Mouse (Mus musculus): Measurements from ENCODE around the gene Fyn. TPM values are rescaled to one million over a fixed set of nuclear protein-coding genes. Genes with fewer than 3 reads are reported as not detected.

Gene Fyn
- polyA plus RNA-seq, 1 experiment: 56.4 TPM

GRCm38 (mm10) chr10:39532823-39533222, 164.2 kb downstream of the Fyn start:
- no peak overlapping the region for H3K27ac ChIP-seq (ENCODE audit: insufficient read depth, low read length)
- TF ChIP-seq POLR2A (IDR thresholded peaks at IDR 0.05; ENCODE audit: low read depth, low read length) (no peak), CTCF (IDR thresholded peaks at IDR 0.05; ENCODE audit: borderline replicate concordance, insufficient read depth, low read length) (no peak)
- no peak overlapping the region for H3K4me3 ChIP-seq (ENCODE audit: insufficient read depth, low read length)
- 0 out of 2 replicates have a peak, but pooled peaks cover 8% of the 10 kb centered on the region for H3K4me1 ChIP-seq (ENCODE audit: control insufficient read depth, insufficient read depth, low read length)

GRCm38 (mm10) chr10:39534324-39535026, 165.8 kb downstream of the Fyn start:
- no peak overlapping the region for H3K27ac ChIP-seq (ENCODE audit: insufficient read depth, low read length)
- H3K4me3 ChIP-seq (ENCODE audit: insufficient read depth, low read length): no peak overlapping the region
- 0 out of 2 replicates have a peak, but pooled peaks cover 8% of the 10 kb centered on the region for H3K4me1 ChIP-seq (ENCODE audit: control insufficient read depth, insufficient read depth, low read length)
- TF ChIP-seq POLR2A (IDR thresholded peaks at IDR 0.05; ENCODE audit: low read depth, low read length) (no peak), CTCF (IDR thresholded peaks at IDR 0.05; ENCODE audit: borderline replicate concordance, insufficient read depth, low read length) (no peak)

- no peak overlapping the region for H3K27ac ChIP-seq (ENCODE audit: insufficient read depth, low read length)
- 0 out of 2 replicates have a peak, but pooled peaks cover 8% of the 10 kb centered on the region for H3K4me1 ChIP-seq (ENCODE audit: control insufficient read depth, insufficient read depth, low read length)
- TF ChIP-seq POLR2A (IDR thresholded peaks at IDR 0.05; ENCODE audit: low read depth, low read length) (no peak), CTCF (IDR thresholded peaks at IDR 0.05; ENCODE audit: borderline replicate concordance, insufficient read depth, low read length) (no peak)
- H3K4me3 ChIP-seq (ENCODE audit: insufficient read depth, low read length): no peak overlapping the region
These were observed 166.7 kb downstream of the Fyn start for GRCm38 (mm10) chr10:39535347-39535746.

- 0 out of 2 replicates have a peak, but pooled peaks cover 8% of the 10 kb centered on the region for H3K4me1 ChIP-seq (ENCODE audit: control insufficient read depth, insufficient read depth, low read length)
- H3K4me3 ChIP-seq (ENCODE audit: insufficient read depth, low read length): no peak overlapping the region
- no peak overlapping the region for H3K27ac ChIP-seq (ENCODE audit: insufficient read depth, low read length)
- TF ChIP-seq POLR2A (IDR thresholded peaks at IDR 0.05; ENCODE audit: low read depth, low read length): no peak
- TF ChIP-seq CTCF (IDR thresholded peaks at IDR 0.05; ENCODE audit: borderline replicate concordance, insufficient read depth, low read length): no peak
These were observed 167.6 kb downstream of the Fyn start for GRCm38 (mm10) chr10:39536258-39536657.

GRCm38 (mm10) chr10:39540012-39540647, 171.5 kb downstream of the Fyn start:
- no peak for TF ChIP-seq POLR2A (IDR thresholded peaks at IDR 0.05; ENCODE audit: low read depth, low read length)
- no peak for TF ChIP-seq CTCF (IDR thresholded peaks at IDR 0.05; ENCODE audit: borderline replicate concordance, insufficient read depth, low read length)
- Histone ChIP-seq H3K4me3 (ENCODE audit: insufficient read depth, low read length) (no peak overlapping the region), H3K27ac (ENCODE audit: insufficient read depth, low read length) (no peak overlapping the region), H3K4me1 (ENCODE audit: control insufficient read depth, insufficient read depth, low read length) (peaks cover 16% of the 10 kb centered on the region)

GRCm38 (mm10) chr10:39540995-39541394, 172.3 kb downstream of the Fyn start:
- TF ChIP-seq POLR2A (IDR thresholded peaks at IDR 0.05; ENCODE audit: low read depth, low read length): no peak
- no peak for TF ChIP-seq CTCF (IDR thresholded peaks at IDR 0.05; ENCODE audit: borderline replicate concordance, insufficient read depth, low read length)
- H3K4me3 ChIP-seq (ENCODE audit: insufficient read depth, low read length): no peak overlapping the region
- H3K4me1 ChIP-seq (ENCODE audit: control insufficient read depth, insufficient read depth, low read length): peaks cover 16% of the 10 kb centered on the region
- no peak overlapping the region for H3K27ac ChIP-seq (ENCODE audit: insufficient read depth, low read length)

GRCm38 (mm10) chr10:39541451-39541874, 172.8 kb downstream of the Fyn start:
- no peak for TF ChIP-seq POLR2A (IDR thresholded peaks at IDR 0.05; ENCODE audit: low read depth, low read length)
- TF ChIP-seq CTCF (IDR thresholded peaks at IDR 0.05; ENCODE audit: borderline replicate concordance, insufficient read depth, low read length): no peak
- H3K27ac ChIP-seq (ENCODE audit: insufficient read depth, low read length): no peak overlapping the region
- peaks cover 11% of the 10 kb centered on the region for H3K4me1 ChIP-seq (ENCODE audit: control insufficient read depth, insufficient read depth, low read length)
- no peak overlapping the region for H3K4me3 ChIP-seq (ENCODE audit: insufficient read depth, low read length)

- peak overlapping the region; percentile 83 for H3K27ac ChIP-seq (ENCODE audit: insufficient read depth, low read length)
- no peak overlapping the region for H3K4me3 ChIP-seq (ENCODE audit: insufficient read depth, low read length)
- TF ChIP-seq POLR2A (IDR thresholded peaks at IDR 0.05; ENCODE audit: low read depth, low read length) (no peak), CTCF (IDR thresholded peaks at IDR 0.05; ENCODE audit: borderline replicate concordance, insufficient read depth, low read length) (no peak)
- peaks cover 9% of the 10 kb centered on the region for H3K4me1 ChIP-seq (ENCODE audit: control insufficient read depth, insufficient read depth, low read length)
These were observed 173.4 kb downstream of the Fyn start for GRCm38 (mm10) chr10:39541951-39542521.

GRCm38 (mm10) chr10:39542535-39543257, 174.0 kb downstream of the Fyn start:
- H3K4me3 ChIP-seq (ENCODE audit: insufficient read depth, low read length): no peak overlapping the region

More at GRCm38 (mm10) chr10:39542535-39543257, 174.0 kb downstream of the Fyn start:
- Histone ChIP-seq H3K27ac (ENCODE audit: insufficient read depth, low read length) (peak overlapping the region; percentile 83), H3K4me1 (ENCODE audit: control insufficient read depth, insufficient read depth, low read length) (peaks cover 9% of the 10 kb centered on the region)
- TF ChIP-seq POLR2A (IDR thresholded peaks at IDR 0.05; ENCODE audit: low read depth, low read length) (no peak), CTCF (IDR thresholded peaks at IDR 0.05; ENCODE audit: borderline replicate concordance, insufficient read depth, low read length) (no peak)

All from embryonic fibroblast, embryonic 13.5 days (primary cell).